Mouse (Mus musculus) NIH3T3 (cell line): ENCODE measurements around the gene Mctp2.
A peak's percentile ranks its signal among the peaks of the same experiment; 100 is the strongest.
"Not testable (repeated sequence)": the region's sequence is repeated elsewhere in the genome, so short reads cannot be mapped to it uniquely, and the experiment has no call there.

Source experiments
- DNase-seq: peaks from one replicate; pipeline ENCODE4 v3.0.0-alpha.2; 2012; ENCODE audit warnings: low read depth

Gene Mctp2

GRCm38 (mm10) chr7:72271546-72271945, 34.9 kb downstream of the Mctp2 start:
- no peak for DNase-seq

GRCm38 (mm10) chr7:72269994-72270393, 36.4 kb downstream of the Mctp2 start:
- DNase-seq: no peak

- DNase-seq: no peak
Measured at GRCm38 (mm10) chr7:72260766-72261655, 45.4 kb downstream of the Mctp2 start.

GRCm38 (mm10) chr7:72259045-72259444, 47.4 kb downstream of the Mctp2 start:
- DNase-seq: no peak

GRCm38 (mm10) chr7:72250326-72250725, 56.1 kb downstream of the Mctp2 start:
- not testable (repeated sequence) for DNase-seq

DNA sequence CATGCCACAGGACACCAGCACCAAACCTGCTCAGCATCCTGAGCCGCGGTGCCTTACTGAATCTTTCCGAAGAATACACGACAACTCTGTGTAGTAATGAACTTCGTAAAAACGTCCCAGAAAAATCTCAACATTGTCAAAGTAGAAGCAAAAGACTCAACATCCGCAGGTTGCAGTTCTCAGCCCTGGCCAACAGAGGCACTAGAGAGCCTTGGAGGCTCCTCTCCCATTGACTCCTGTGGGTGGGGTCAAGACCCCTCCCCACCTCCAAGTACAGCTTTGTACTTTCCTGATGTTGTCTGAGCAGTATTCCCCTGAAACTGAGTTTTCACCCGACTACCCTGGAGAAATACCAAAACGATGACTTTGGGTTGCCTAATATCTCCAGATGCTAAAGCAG, 65.1 kb downstream of the Mctp2 start:
- no peak for DNase-seq

DNA sequence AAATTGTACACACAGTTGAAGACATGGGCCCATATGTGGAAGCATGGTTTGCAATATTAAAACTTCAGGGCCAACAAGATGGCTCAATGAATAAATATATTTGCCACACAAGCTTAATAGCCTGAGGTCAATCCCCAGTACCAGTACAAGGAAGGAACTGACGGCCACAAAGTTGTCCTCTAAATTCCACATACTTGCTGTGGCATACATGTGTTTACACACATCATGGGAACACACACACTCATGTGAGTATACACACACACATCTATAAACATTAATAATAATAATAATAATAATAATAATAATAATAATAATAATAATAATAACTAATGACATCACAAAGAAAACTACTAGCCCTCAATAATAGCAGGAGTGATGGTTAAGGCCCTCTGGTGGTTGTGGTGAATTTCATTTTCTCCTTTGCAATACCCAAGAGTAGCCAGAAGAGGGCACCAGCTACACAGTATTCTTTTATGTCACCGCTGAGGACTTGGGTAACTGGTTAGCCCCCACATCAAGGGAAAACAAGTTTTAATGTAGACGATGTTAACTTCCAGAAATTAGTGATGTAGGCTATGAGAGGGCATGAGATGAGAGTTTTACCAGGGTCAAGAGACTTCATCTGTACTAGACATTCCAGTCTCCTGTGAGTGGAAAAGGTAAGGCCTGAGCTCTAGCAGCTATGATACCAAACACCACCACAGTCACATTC, 66.5 kb downstream of the Mctp2 start:
- peak; percentile 37 for DNase-seq

GRCm38 (mm10) chr7:72238575-72238974, 67.8 kb downstream of the Mctp2 start:
- DNase-seq: peak; percentile 71

GRCm38 (mm10) chr7:72234433-72234998, 71.9 kb downstream of the Mctp2 start:
- DNase-seq: no peak

DNA sequence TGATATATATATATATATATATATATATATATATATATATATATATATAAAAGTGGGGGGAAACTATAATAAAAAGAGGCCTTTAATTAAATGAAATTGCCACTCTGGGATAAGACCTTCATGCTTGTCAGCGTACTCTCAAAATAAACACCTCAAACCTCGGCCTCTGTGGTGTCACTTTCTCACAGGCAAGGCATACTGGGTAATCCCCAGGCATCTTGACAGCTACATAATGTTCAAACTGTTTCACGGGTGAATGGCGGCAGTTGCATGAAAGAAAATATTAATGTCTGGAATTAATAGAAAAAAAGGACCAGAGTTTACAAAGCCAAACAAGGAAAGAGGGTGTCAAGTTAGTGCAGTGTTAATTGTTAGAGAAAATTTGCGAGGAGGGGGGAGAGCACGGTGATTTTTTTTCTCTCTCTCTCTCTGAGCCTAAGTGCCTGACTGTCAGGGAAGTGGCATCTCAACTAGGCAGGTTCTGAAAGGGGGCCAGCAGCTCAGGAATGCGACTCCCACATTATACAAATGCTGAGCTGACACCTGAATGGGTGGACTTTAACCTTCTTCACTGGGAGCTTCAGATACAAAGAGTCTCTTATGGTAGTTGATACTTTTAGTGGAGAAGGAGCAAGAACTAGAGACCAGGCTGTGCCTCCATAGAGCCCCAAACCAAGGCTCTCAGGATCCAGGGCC, 75.1 kb downstream of the Mctp2 start:
- no peak for DNase-seq

DNA sequence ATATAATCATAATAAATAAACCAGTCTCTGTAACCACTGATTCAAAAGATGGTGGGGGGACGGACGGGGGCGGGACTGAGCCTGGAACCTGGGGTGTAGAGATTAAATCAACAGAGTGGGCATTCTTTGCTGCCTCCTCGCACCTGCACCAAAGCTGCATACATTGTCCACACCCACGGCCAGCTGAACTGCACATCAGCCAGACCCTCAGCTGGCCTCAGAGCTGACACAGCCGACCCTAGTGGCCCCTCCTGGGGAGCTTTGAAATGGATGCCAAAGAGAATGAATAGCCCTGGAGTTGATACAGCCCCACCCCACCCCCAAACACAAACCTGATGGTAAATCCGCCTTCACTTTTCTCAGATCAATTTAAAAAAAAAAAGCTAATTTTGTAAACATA, 76.5 kb downstream of the Mctp2 start:
- DNase-seq: no peak

- no peak for DNase-seq
Measured at GRCm38 (mm10) chr7:72223558-72223957, 82.8 kb downstream of the Mctp2 start.

DNA sequence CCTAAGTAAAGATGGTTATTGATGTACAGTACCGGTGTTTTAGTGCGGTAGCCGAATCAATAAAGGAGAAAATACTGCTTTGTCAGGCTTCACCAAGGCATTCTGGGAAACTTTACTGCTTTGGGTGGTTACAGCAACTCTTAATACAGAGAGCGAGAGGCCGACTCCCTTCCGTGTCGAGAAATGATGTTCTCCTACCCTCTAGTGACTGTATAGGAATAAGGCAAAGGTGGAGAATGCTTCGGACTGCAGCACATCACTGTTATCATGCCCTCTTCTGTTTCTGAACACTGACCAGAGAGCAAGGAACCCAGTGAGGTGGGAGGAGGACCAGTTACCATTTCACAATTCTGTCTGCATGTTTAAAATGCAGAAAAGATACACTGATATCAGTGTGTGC, 83.9 kb downstream of the Mctp2 start:
- DNase-seq: no peak

- DNase-seq: no peak
Measured at GRCm38 (mm10) chr7:72218048-72218447, 88.4 kb downstream of the Mctp2 start.

- DNase-seq: no peak
Measured at GRCm38 (mm10) chr7:72215563-72216215, 90.7 kb downstream of the Mctp2 start.

GRCm38 (mm10) chr7:72210201-72210600, 96.2 kb downstream of the Mctp2 start:
- DNase-seq: no peak

DNA sequence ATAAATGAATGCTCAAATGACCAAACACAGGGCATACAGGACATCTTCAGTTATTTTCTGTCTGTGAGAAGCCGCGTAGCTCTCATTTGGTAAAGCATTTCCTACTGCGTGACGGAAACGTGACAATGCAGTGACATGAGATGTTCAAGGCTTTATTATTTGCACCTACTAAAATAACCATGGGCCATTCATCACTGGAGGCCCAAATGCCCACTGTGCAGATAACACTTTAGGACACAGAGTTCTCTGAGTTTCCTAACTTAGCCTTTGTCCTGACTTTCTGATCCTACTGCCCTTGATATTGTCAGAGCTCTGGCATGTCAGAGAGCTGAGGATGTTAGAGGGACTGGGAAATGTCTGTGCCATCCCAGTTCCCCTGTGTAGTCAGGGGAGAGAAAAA, 97.1 kb downstream of the Mctp2 start:
- no peak for DNase-seq

GRCm38 (mm10) chr7:72206841-72207240, 99.6 kb downstream of the Mctp2 start:
- DNase-seq: no peak

- DNase-seq: no peak
Measured at GRCm38 (mm10) chr7:72195709-72196108, 110.7 kb downstream of the Mctp2 start.

GRCm38 (mm10) chr7:72193304-72193703, 113.1 kb downstream of the Mctp2 start:
- DNase-seq: peak; percentile 10

GRCm38 (mm10) chr7:72181651-72182050, 124.8 kb downstream of the Mctp2 start:
- DNase-seq: no peak

GRCm38 (mm10) chr7:72169320-72169719, 137.1 kb downstream of the Mctp2 start:
- DNase-seq: no peak
